Mouse (Mus musculus) brain, embryonic 14.5 days (tissue): ENCODE measurements around the gene Clrn1. TPM values are rescaled to one million over a fixed set of nuclear protein-coding genes. Genes with fewer than 3 reads are reported as not detected.

Experiments used
- DNase-seq: peaks from one replicate; pipeline ENCODE4 v3.0.0-alpha.2; 2011; ENCODE audit warnings: low read depth
- CTCF ChIP-seq: fragments of 200-500 bp; IDR thresholded peaks from 2 replicates; pipeline ENCODE4 v1.5.1; 2012; ENCODE audit warnings: inconsistent platforms, mild to moderate bottlenecking, moderate library complexity, borderline replicate concordance; ENCODE audit not compliant: insufficient read depth, insufficient read length; ENCODE audit errors: extremely low read depth
- POLR2A ChIP-seq: fragments of 200-500 bp; IDR thresholded peaks from 2 replicates; pipeline ENCODE4 v1.6.1; 2012; ENCODE audit warnings: mild to moderate bottlenecking, inconsistent platforms, borderline replicate concordance; ENCODE audit not compliant: poor library complexity, insufficient read depth, insufficient read length, severe bottlenecking; ENCODE audit errors: extremely low read depth
- polyA plus RNA-seq: library from polyadenylated mRNA; depleted of rRNA; stranded (reverse); fragments of >200 nt; gene quantifications from 2 replicates; pipeline ENCODE4 v1.2.3, GENCODE M21; 2012; rRNA removed

The Clrn1 gene
- polyA plus RNA-seq = 0.74 and 0.85 TPM in 2 replicates

GRCm38 (mm10) chr3:58884801-58885573 lies at the start of gene Clrn1:
TSS of gene Clrn1 (minus strand) at chr3:58885340.
- DNase-seq = peak; percentile 31
- no peak for TF ChIP-seq CTCF
- TF ChIP-seq POLR2A = no peak

- TF ChIP-seq CTCF = no peak
- no peak for TF ChIP-seq POLR2A
- DNase-seq = peak; percentile 26
Measured at GRCm38 (mm10) chr3:58924027-58924426, 38.9 kb upstream of the Clrn1 start.

GRCm38 (mm10) chr3:58923140-58923539 lies 38.0 kb upstream of the Clrn1 start:
- TF ChIP-seq CTCF (no peak), POLR2A (no peak)

GRCm38 (mm10) chr3:58922636-58923035 lies 37.5 kb upstream of the Clrn1 start:
- TF ChIP-seq POLR2A (no peak), CTCF (no peak)
- no peak for DNase-seq

More at GRCm38 (mm10) chr3:58923140-58923539, 38.0 kb upstream of the Clrn1 start:
- no peak for DNase-seq

- DNase-seq = no peak
- no peak for TF ChIP-seq CTCF
Measured at GRCm38 (mm10) chr3:58921316-58921715, 36.2 kb upstream of the Clrn1 start.

- TF ChIP-seq POLR2A (no peak), CTCF (no peak)
- DNase-seq = no peak
Measured at GRCm38 (mm10) chr3:58904656-58905055, 19.5 kb upstream of the Clrn1 start.

- TF ChIP-seq POLR2A = no peak
- TF ChIP-seq CTCF = no peak
Measured at GRCm38 (mm10) chr3:58902051-58902758, 17.1 kb upstream of the Clrn1 start.

GRCm38 (mm10) chr3:58895131-58895530 lies 10.0 kb upstream of the Clrn1 start:
- no peak for DNase-seq
- TF ChIP-seq CTCF (no peak), POLR2A (no peak)

More at GRCm38 (mm10) chr3:58902051-58902758, 17.1 kb upstream of the Clrn1 start:
- DNase-seq = peak; percentile 59

- TF ChIP-seq POLR2A (no peak), CTCF (no peak)
Measured at GRCm38 (mm10) chr3:58894529-58894928, 9.4 kb upstream of the Clrn1 start.

GRCm38 (mm10) chr3:58889670-58890069 lies 4.5 kb upstream of the Clrn1 start:
- no peak for TF ChIP-seq POLR2A
- no peak for TF ChIP-seq CTCF
- peak; percentile 34 for DNase-seq

More at GRCm38 (mm10) chr3:58894529-58894928, 9.4 kb upstream of the Clrn1 start:
- DNase-seq = no peak

- peak; percentile 69 for DNase-seq
- TF ChIP-seq POLR2A (no peak), CTCF (no peak)
Measured at GRCm38 (mm10) chr3:58888131-58888715, 3.1 kb upstream of the Clrn1 start.
